Mouse (Mus musculus) forebrain, embryonic 16.5 days (tissue): ENCODE results near the gene Zc3h15. TPM values are rescaled to one million over a fixed set of nuclear protein-coding genes. Genes with fewer than 3 reads are reported as not detected.
"Not testable (repeated sequence)": the region's sequence is repeated elsewhere in the genome, so short reads cannot be mapped to it uniquely, and the experiment has no call there.

Experiments used
- ATAC-seq: fragments of 200-750 bp; cut with Nextera tagmentation; 2 replicates; pipeline ENCODE4 v1.8.0; 2017; ENCODE audit warnings: mild to moderate bottlenecking, moderate library complexity
- H3K27ac ChIP-seq: fragments of 300-500 bp; sonication (generic); 2 replicates; pipeline ENCODE4 v1.5.1; 2014; ENCODE audit warnings: low read length, control low read depth
- H3K27me3 ChIP-seq: fragments of 300-500 bp; sonication (generic); replicated peaks from 2 replicates; pipeline ENCODE4 v1.6.1; 2014; ENCODE audit warnings: low read length; ENCODE audit not compliant: control insufficient read depth, insufficient read depth
- H3K36me3 ChIP-seq: fragments of 300-500 bp; sonication (generic); 2 replicates; pipeline ENCODE4 v1.6.1; 2014; ENCODE audit not compliant: control insufficient read depth, insufficient read depth
- H3K4me1 ChIP-seq: fragments of 300-500 bp; sonication (generic); replicated peaks from 2 replicates; pipeline ENCODE4 v1.6.1; 2014; ENCODE audit warnings: low read length; ENCODE audit not compliant: control insufficient read depth, insufficient read depth
- H3K4me2 ChIP-seq: fragments of 300-500 bp; sonication (generic); 2 replicates; pipeline ENCODE4 v1.6.1; 2014; ENCODE audit warnings: mild to moderate bottlenecking, low read length, control low read depth
- H3K4me3 ChIP-seq: fragments of 300-500 bp; sonication (generic); replicated peaks from 2 replicates; pipeline ENCODE4 v1.5.1; 2014; ENCODE audit warnings: mild to moderate bottlenecking, low read length, control low read depth
- H3K9ac ChIP-seq: fragments of 300-500 bp; sonication (generic); replicated peaks from 2 replicates; pipeline ENCODE4 v1.6.1; 2014; ENCODE audit warnings: low read depth, low read length, control low read depth
- H3K9me3 ChIP-seq: fragments of 300-500 bp; sonication (generic); 2 replicates; pipeline ENCODE4 v1.6.1; 2016; ENCODE audit warnings: low read length; ENCODE audit not compliant: control insufficient read depth
- WGBS: fragments of 180-500 bp; shearing (Covaris S2); extraction: QIAGEN DNeasy Blood & Tissue Kit; methylation state at CpG from one replicate; pipeline ENCODE4 v1.1.7; 2014; 5-methylcytosine and 5-hydroxymethylcytosine counted together
- polyA plus RNA-seq: library from polyadenylated mRNA; unstranded; fragments of >200 nt; fragmentation: Nextera tagmentation; extraction: Ambion mirVana; gene quantifications from 2 replicates; pipeline ENCODE4 v1.2.1, GENCODE M21; 2015

Zc3h15 gene
- polyA plus RNA-seq, 1 experiment from 2014 or later, result 174 TPM

DNA sequence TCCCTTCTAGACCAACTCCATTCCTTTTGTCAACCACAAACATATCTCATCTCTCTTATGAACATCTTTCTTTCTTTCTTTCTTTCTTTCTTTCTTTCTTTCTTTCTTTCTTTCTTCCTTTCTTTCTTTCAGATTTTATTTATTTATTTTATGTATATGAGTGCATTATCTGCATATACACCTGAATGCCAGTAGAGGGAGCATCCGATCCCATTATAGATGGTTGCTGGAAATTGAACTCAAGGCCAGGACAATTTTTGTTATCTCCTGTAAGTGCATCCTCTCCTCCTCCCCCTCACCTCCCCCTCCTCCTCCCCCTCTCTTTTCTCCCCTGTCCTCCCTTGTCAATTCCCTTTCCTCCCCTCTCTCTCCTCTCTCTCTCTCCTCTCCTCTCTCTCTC, 54.2 kb downstream of the Zc3h15 start:
- no peak overlapping the region for H3K4me2 ChIP-seq
- no peaks in the 10 kb centered on the region for H3K36me3 ChIP-seq
- 81% methylated on average over 1 of the region's 1 CpGs for WGBS
- no peak overlapping the region for H3K9ac ChIP-seq
- ATAC-seq, result no peak
- no peak overlapping the region for H3K27ac ChIP-seq
- H3K9me3 ChIP-seq, result no peaks in the 10 kb centered on the region
- no peaks in the 10 kb centered on the region for H3K27me3 ChIP-seq
- no peaks in the 10 kb centered on the region for H3K4me1 ChIP-seq
- no peak overlapping the region for H3K4me3 ChIP-seq

DNA sequence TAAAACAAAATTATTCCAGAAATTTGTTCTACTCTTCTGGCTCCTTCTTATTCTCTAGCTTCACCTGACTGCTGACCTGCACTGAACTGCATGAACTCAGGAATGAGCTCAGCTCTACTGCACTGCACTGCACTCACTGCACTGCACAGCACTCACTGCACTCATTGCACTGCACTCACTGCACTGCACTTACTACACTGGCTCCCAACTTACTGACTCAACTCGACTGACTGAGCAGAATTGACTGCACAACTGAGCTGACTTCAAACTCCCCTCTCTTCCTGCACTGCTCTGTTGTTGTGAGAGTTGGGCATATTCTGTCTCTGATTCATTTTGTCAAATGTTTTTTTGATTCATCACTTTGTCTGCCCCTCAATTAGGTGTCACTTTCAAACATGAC, 55.1 kb downstream of the Zc3h15 start:
- no peak overlapping the region for H3K4me3 ChIP-seq
- H3K4me2 ChIP-seq, result no peak overlapping the region
- 59% methylated on average over 1 of the region's 1 CpGs for WGBS
- H3K9ac ChIP-seq, result no peak overlapping the region
- no peaks in the 10 kb centered on the region for H3K36me3 ChIP-seq
- no peaks in the 10 kb centered on the region for H3K4me1 ChIP-seq
- no peaks in the 10 kb centered on the region for H3K9me3 ChIP-seq
- no peak overlapping the region for H3K27ac ChIP-seq
- ATAC-seq, result no peak
- no peaks in the 10 kb centered on the region for H3K27me3 ChIP-seq

DNA sequence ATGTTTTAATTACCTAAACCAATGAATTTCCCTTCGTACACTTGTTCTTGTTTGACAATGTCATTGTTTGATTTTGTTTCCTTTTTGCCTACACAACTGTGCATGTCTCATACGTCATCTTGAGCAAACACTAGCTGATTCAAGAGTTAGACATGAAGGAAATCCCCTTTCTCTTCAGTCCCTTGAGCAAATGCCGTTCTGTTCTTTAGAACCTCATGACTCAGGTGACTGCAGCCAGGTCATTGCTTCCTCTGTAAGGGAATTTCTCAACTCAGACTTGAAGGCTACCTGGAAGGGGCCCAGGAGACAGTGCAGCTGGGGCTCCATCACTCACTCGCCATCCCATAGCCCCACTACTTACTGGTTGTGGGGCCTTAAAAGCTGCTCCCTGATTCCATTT, 56.4 kb downstream of the Zc3h15 start:
- no peaks in the 10 kb centered on the region for H3K4me1 ChIP-seq
- no peak overlapping the region for H3K27ac ChIP-seq
- no peak overlapping the region for H3K9ac ChIP-seq
- no peak overlapping the region for H3K4me2 ChIP-seq
- no peak overlapping the region for H3K4me3 ChIP-seq
- 81% methylated on average over 4 of the region's 4 CpGs for WGBS
- no peaks in the 10 kb centered on the region for H3K36me3 ChIP-seq
- H3K9me3 ChIP-seq, result no peaks in the 10 kb centered on the region
- ATAC-seq, result no peak
- H3K27me3 ChIP-seq, result no peaks in the 10 kb centered on the region

GRCm38 (mm10) chr2:83702411-83702810, 58.2 kb downstream of the Zc3h15 start:
- no peak overlapping the region for H3K9ac ChIP-seq
- H3K27me3 ChIP-seq, result no peaks in the 10 kb centered on the region
- no peak overlapping the region for H3K27ac ChIP-seq
- no peaks in the 10 kb centered on the region for H3K36me3 ChIP-seq
- no peak overlapping the region for H3K4me3 ChIP-seq
- no peaks in the 10 kb centered on the region for H3K4me1 ChIP-seq
- no peaks in the 10 kb centered on the region for H3K9me3 ChIP-seq
- H3K4me2 ChIP-seq, result no peak overlapping the region
- WGBS, result 94% methylated on average over 7 of the region's 7 CpGs
- ATAC-seq, result no peak

GRCm38 (mm10) chr2:83705580-83706158, 61.4 kb downstream of the Zc3h15 start:
- 92% methylated on average over 9 of the region's 9 CpGs for WGBS
- no peaks in the 10 kb centered on the region for H3K27me3 ChIP-seq
- ATAC-seq, result no peak
- no peaks in the 10 kb centered on the region for H3K36me3 ChIP-seq
- no peaks in the 10 kb centered on the region for H3K4me1 ChIP-seq
- H3K9ac ChIP-seq, result no peak overlapping the region
- no peak overlapping the region for H3K4me3 ChIP-seq
- H3K27ac ChIP-seq, result no peak overlapping the region
- no peak overlapping the region for H3K4me2 ChIP-seq
- no peaks in the 10 kb centered on the region for H3K9me3 ChIP-seq

DNA sequence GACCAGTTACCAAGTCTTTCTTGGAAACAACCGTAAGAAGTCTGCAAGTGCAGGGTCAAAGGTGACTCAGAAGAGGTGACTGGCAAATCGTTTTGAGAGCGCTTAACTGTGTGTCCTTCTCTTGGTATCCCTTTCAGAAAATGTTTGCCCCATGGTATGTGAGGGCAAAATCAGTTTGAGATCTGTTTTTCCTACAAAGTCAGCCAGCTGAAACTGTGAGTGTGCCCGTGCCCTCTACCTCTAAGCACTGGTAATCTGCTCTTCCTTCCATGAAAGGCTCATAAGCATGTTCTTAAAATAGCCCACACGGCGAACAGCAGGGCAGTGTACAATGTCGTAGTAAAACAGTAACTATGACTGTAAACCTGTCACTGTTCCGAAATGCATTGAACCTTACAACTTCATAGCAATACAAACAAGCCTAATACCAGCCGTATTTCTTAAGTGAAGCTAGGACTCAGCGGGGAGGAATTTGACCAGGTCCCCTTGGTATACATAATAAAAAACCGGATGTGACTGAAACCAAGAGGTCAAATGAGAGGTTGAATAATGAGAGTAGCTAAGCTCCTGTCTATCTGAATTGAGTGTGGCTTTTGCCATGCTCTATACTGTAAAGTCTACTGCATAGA, 65.8 kb downstream of the Zc3h15 start:
- no peak for ATAC-seq
- no peaks in the 10 kb centered on the region for H3K27me3 ChIP-seq
- WGBS, result 78% methylated on average over 11 of the region's 11 CpGs
- no peak overlapping the region for H3K4me3 ChIP-seq
- H3K27ac ChIP-seq, result no peak overlapping the region
- H3K9ac ChIP-seq, result no peak overlapping the region
- H3K4me2 ChIP-seq, result no peak overlapping the region
- H3K4me1 ChIP-seq, result no peaks in the 10 kb centered on the region
- H3K9me3 ChIP-seq, result no peaks in the 10 kb centered on the region
- no peaks in the 10 kb centered on the region for H3K36me3 ChIP-seq

DNA sequence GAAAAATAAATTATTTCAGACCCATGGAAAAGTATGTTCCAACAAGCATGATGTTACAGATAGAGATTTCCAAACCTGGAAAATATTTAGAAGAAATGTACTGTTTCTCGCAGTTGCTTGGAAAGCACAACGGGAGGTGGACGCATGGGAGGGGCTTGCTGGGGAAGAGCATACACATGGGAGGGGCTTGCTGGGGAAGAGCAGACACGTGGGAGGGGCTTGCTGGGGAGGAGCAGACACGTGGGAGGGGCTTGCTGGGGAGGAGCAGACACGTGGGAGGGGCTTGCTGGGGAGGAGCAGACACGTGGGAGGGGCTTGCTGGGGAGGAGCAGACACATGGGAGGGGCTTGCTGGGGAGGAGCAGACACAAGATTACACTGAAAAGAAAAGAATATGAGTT, 69.0 kb downstream of the Zc3h15 start:
- not testable (repeated sequence) for H3K4me3 ChIP-seq, H3K9me3 ChIP-seq, H3K36me3 ChIP-seq, H3K9ac ChIP-seq, H3K27ac ChIP-seq, H3K4me2 ChIP-seq, H3K27me3 ChIP-seq, ATAC-seq, H3K4me1 ChIP-seq
- WGBS, result 73% methylated on average over 6 of the region's 7 CpGs

DNA sequence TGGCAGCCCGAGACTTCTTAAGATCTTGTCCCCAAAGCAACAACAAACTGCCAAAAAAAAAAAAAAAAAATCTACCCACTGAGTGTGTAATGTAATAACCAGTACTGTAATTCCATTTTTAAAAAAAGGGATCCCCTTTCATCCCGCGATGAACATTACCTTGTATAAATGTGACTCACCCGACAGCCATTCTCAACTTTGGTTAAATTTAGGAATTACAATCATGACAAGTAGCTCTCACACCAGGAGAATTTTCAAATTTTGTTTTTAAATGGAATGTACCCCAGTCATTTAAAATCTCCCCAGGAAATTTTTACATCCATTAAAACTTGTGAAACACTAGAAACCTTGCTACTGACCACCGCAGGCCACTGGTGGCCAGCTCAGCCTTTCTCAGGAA, 69.7 kb downstream of the Zc3h15 start:
- H3K4me1 ChIP-seq, result no peaks in the 10 kb centered on the region
- no peaks in the 10 kb centered on the region for H3K36me3 ChIP-seq
- no peak overlapping the region for H3K4me2 ChIP-seq
- no peaks in the 10 kb centered on the region for H3K27me3 ChIP-seq
- no peak for ATAC-seq
- H3K27ac ChIP-seq, result no peak overlapping the region
- H3K9ac ChIP-seq, result no peak overlapping the region
- no peak overlapping the region for H3K4me3 ChIP-seq
- 86% methylated on average over 5 of the region's 5 CpGs for WGBS
- no peaks in the 10 kb centered on the region for H3K9me3 ChIP-seq
